Mouse (Mus musculus): ENCODE results near the gene Rfx2. TPM values are rescaled to one million over a fixed set of nuclear protein-coding genes. Genes with fewer than 3 reads are reported as not detected.

Rfx2 gene
- polyA plus RNA-seq, 1 experiment from 2014 or later = 4.8 TPM

DNA sequence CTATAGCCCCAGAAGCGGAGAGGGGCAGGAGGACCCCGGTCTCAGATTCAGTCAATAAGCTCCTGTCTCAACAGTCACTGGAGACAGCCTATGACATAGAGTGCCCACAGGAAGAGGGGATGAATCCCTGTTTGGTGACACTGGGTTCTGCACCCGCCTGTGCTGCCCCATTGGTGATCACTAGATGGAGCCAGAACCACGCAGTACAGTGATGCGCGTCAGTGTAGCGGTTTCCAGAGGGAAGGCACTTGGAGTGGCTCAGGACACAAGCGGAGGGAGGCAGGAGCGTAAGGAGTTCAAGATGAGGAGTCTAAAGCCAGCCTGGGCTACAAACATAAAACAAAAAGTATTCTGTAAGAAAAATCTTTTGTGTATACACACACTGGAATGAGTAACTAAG lies 22.3 kb downstream of the Rfx2 start:
- Histone ChIP-seq H3K36me3 (ENCODE audit: control insufficient read depth, insufficient read depth, low read length) (no peaks in the 10 kb centered on the region), H3K4me2 (no peak overlapping the region), H3K9me3 (ENCODE audit: control insufficient read depth, low read length) (no peaks in the 10 kb centered on the region), H3K9ac (ENCODE audit: low read length) (no peak overlapping the region), H3K27me3 (ENCODE audit: control insufficient read depth, insufficient read depth, low read length) (peaks cover 17% of the 10 kb centered on the region), H3K4me3 (ENCODE audit: low read depth, low read length) (no peak overlapping the region), H3K4me1 (ENCODE audit: control insufficient read depth, insufficient read depth, low read length) (peaks cover 25% of the 10 kb centered on the region), H3K27ac (ENCODE audit: low read depth, low read length) (no peak overlapping the region)
- peak; percentile 84 for ATAC-seq (ENCODE audit: low FRiP score)
- DNase-seq (ENCODE audit: low spot score, missing footprints) = peak; percentile 96
- WGBS = 12% methylated on average over 9 of the region's 9 CpGs

DNA sequence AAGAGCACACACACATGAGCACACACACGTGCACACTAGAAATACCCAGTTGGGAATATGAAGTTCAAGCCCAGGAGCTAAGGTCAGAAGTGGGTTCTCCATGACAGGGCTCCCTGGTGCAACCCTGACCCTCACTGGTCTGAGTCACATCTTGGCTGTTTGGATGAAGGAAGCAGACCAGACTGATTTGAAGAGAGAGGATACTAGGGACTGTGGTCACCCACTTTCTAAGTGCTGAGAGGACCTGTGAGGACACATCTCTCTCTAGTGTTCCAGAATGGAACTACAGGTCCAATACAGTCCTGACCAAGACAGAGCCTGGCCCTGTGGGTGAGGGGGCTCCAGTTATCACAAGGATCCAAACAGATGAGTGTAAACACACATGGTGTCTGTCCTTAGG lies 25.0 kb downstream of the Rfx2 start:
- Histone ChIP-seq H3K36me3 (ENCODE audit: control insufficient read depth, insufficient read depth, low read length) (no peaks in the 10 kb centered on the region), H3K4me3 (ENCODE audit: low read depth, low read length) (no peak overlapping the region), H3K27ac (ENCODE audit: low read depth, low read length) (no peak overlapping the region), H3K27me3 (ENCODE audit: control insufficient read depth, insufficient read depth, low read length) (peaks cover 5% of the 10 kb centered on the region; the same call in 1 of the 2 replicates), H3K9me3 (ENCODE audit: control insufficient read depth, low read length) (no peaks in the 10 kb centered on the region), H3K9ac (ENCODE audit: low read length) (no peak overlapping the region), H3K4me2 (no peak overlapping the region), H3K4me1 (ENCODE audit: control insufficient read depth, insufficient read depth, low read length) (peaks cover 12% of the 10 kb centered on the region)
- 87% methylated on average over 1 of the region's 1 CpGs for WGBS
- DNase-seq (ENCODE audit: low spot score, missing footprints) (no peak), ATAC-seq (ENCODE audit: low FRiP score) (no peak)

DNA sequence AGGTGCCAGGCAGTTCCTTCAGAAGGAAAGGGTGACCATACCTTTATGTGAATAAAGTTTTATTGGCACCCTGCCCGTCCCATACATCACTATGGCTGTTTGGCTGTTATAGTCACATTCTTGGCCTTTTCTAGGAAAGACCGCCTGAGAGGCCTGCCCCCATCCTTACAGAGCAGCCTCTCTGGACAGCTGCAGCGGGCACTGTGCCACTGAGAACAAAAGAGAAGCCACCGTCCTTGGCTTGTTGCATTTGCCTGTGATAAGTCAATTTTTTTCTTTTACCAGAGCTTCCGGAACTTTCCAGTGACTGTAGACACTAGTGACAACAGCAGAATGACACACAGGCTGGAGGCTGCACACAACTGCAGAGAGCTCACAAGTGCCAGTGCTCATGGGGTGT lies 25.9 kb downstream of the Rfx2 start:
- H3K27me3 ChIP-seq (ENCODE audit: control insufficient read depth, insufficient read depth, low read length) = peaks cover 5% of the 10 kb centered on the region; the same call in 1 of the 2 replicates
- DNase-seq (ENCODE audit: low spot score, missing footprints) (no peak), ATAC-seq (ENCODE audit: low FRiP score) (no peak)
- H3K36me3 ChIP-seq (ENCODE audit: control insufficient read depth, insufficient read depth, low read length) = no peaks in the 10 kb centered on the region
- no peaks in the 10 kb centered on the region for H3K9me3 ChIP-seq (ENCODE audit: control insufficient read depth, low read length)
- no peak overlapping the region for H3K9ac ChIP-seq (ENCODE audit: low read length)
- H3K27ac ChIP-seq (ENCODE audit: low read depth, low read length) = no peak overlapping the region
- peaks cover 4% of the 10 kb centered on the region for H3K4me1 ChIP-seq (ENCODE audit: control insufficient read depth, insufficient read depth, low read length)
- no peak overlapping the region for H3K4me3 ChIP-seq (ENCODE audit: low read depth, low read length)
- no peak overlapping the region for H3K4me2 ChIP-seq
- 86% methylated on average over 5 of the region's 5 CpGs for WGBS

DNA sequence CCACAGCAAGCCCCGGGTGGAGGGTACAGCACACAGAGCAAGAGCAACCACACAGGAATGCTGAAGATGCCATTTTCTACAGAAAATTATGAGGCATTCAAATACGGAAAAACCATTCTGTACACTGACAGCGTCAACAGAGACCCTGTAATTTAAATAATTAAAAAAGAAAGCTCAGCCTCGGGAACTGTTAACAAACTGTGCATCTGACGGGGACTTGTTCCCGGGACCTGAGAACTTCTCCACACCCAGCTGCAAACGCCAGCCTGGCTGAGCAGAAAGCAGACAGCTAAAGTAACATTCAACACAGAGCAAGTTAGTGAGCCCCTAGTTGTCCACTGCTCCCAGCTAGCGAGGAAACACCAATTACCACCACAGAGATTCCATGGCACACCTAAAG lies 28.7 kb downstream of the Rfx2 start:
- 87% methylated on average over 8 of the region's 8 CpGs for WGBS
- no peaks in the 10 kb centered on the region for H3K36me3 ChIP-seq (ENCODE audit: control insufficient read depth, insufficient read depth, low read length)

DNA sequence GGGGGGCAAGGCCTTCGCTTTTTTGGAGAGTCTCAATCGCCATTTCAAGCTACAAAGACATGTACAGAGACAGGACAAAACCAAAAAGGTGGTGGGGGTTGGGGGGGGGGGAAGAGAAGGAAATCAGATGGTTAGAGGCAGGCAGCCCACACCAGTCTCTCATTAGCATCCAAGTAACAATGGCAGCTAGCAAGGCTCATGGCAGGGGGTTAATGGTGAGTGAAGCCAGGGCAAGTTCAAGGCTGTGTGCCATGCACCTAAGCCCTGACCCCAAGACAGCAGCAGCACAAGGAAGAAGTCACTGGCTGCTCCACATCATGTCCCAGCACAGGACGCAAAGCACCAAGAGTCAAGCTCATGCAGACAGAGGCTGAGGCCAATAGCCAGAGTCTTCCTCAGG lies 31.5 kb downstream of the Rfx2 start:
- Histone ChIP-seq H3K27ac (ENCODE audit: low read depth, low read length) (no peak overlapping the region), H3K9ac (ENCODE audit: low read length) (no peak overlapping the region), H3K4me1 (ENCODE audit: control insufficient read depth, insufficient read depth, low read length) (no peaks in the 10 kb centered on the region), H3K9me3 (ENCODE audit: control insufficient read depth, low read length) (no peaks in the 10 kb centered on the region), H3K4me2 (no peak overlapping the region), H3K4me3 (ENCODE audit: low read depth, low read length) (no peak overlapping the region), H3K27me3 (ENCODE audit: control insufficient read depth, insufficient read depth, low read length) (no peaks in the 10 kb centered on the region), H3K36me3 (ENCODE audit: control insufficient read depth, insufficient read depth, low read length) (no peaks in the 10 kb centered on the region)
- no peak for ATAC-seq (ENCODE audit: low FRiP score)
- DNase-seq (ENCODE audit: low spot score, missing footprints) = no peak
- WGBS = 86% methylated on average over 3 of the region's 3 CpGs

More for the DNA sequence above, 28.7 kb downstream of the Rfx2 start:
- DNase-seq (ENCODE audit: low spot score, missing footprints) (no peak), ATAC-seq (ENCODE audit: low FRiP score) (no peak)
- H3K27ac ChIP-seq (ENCODE audit: low read depth, low read length) = no peak overlapping the region
- no peaks in the 10 kb centered on the region for H3K9me3 ChIP-seq (ENCODE audit: control insufficient read depth, low read length)
- H3K27me3 ChIP-seq (ENCODE audit: control insufficient read depth, insufficient read depth, low read length) = no peaks in the 10 kb centered on the region
- no peak overlapping the region for H3K4me3 ChIP-seq (ENCODE audit: low read depth, low read length)
- no peaks in the 10 kb centered on the region for H3K4me1 ChIP-seq (ENCODE audit: control insufficient read depth, insufficient read depth, low read length)
- H3K4me2 ChIP-seq = no peak overlapping the region
- H3K9ac ChIP-seq (ENCODE audit: low read length) = no peak overlapping the region

DNA sequence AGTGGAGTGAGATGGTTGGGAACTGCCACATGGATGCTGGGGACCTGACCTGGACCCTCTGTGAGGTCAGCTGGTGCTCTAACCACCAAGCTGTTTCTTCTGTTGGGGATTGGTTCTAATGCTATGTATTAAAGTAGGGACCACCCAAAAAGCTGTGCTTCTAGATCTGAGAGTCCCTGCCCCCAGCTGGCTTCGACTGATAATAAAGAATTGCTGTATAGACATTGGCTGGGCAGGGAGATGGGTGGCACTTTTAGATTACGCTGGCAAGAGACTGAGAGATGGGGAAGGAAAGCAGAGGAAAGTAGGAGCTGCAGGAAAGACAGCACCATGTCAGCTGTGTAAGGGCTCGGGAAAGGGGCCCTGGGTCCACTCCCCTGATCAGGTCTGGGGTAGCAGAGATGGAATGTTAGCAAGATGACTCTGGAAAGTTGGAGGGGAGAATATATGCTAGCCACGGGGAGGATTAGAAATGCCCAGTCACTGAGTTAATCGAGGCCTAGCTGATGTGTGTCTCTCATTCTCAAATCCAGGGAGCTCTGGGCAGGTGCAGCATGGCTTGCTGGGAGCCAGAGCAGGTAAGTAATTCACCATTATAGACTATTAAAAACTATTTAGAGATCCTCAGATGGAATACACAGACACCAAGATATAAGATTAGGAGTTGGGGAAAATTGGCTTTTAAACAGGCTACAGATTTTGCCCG lies 37.0 kb downstream of the Rfx2 start:
- DNase-seq (ENCODE audit: low spot score, missing footprints) (no peak), ATAC-seq (ENCODE audit: low FRiP score) (no peak)
- Histone ChIP-seq H3K4me3 (ENCODE audit: low read depth, low read length) (no peak overlapping the region), H3K4me2 (no peak overlapping the region), H3K27ac (ENCODE audit: low read depth, low read length) (no peak overlapping the region), H3K4me1 (ENCODE audit: control insufficient read depth, insufficient read depth, low read length) (no peaks in the 10 kb centered on the region), H3K9me3 (ENCODE audit: control insufficient read depth, low read length) (no peaks in the 10 kb centered on the region), H3K9ac (ENCODE audit: low read length) (no peak overlapping the region), H3K36me3 (ENCODE audit: control insufficient read depth, insufficient read depth, low read length) (no peaks in the 10 kb centered on the region), H3K27me3 (ENCODE audit: control insufficient read depth, insufficient read depth, low read length) (no peaks in the 10 kb centered on the region)
- WGBS = 66% methylated on average over 6 of the region's 6 CpGs

DNA sequence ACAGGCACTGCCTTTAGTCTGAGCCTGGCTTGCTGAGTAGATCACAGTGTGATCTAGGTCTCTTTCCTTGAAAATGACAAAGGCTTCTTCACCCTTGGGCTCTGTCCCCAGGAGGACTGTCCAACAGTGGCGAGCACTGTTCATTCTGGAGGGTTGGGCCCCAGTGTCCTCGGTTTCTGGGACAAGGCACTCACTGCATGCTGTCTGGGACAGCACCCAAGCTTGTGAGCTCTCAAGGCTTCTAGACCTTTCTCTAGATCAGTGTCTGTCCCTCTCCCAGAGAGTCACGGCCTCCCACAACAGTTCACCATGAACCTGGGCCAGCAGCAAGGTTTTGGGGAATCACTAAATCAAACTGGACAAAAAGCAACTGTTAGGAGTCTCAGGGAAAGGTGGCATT lies 38.2 kb downstream of the Rfx2 start:
- DNase-seq (ENCODE audit: low spot score, missing footprints) (no peak), ATAC-seq (ENCODE audit: low FRiP score) (no peak)
- 79% methylated on average over 3 of the region's 3 CpGs for WGBS
- Histone ChIP-seq H3K4me2 (no peak overlapping the region), H3K9me3 (ENCODE audit: control insufficient read depth, low read length) (no peaks in the 10 kb centered on the region), H3K4me1 (ENCODE audit: control insufficient read depth, insufficient read depth, low read length) (no peaks in the 10 kb centered on the region), H3K36me3 (ENCODE audit: control insufficient read depth, insufficient read depth, low read length) (no peaks in the 10 kb centered on the region), H3K4me3 (ENCODE audit: low read depth, low read length) (no peak overlapping the region), H3K27ac (ENCODE audit: low read depth, low read length) (no peak overlapping the region), H3K27me3 (ENCODE audit: control insufficient read depth, insufficient read depth, low read length) (no peaks in the 10 kb centered on the region), H3K9ac (ENCODE audit: low read length) (no peak overlapping the region)

DNA sequence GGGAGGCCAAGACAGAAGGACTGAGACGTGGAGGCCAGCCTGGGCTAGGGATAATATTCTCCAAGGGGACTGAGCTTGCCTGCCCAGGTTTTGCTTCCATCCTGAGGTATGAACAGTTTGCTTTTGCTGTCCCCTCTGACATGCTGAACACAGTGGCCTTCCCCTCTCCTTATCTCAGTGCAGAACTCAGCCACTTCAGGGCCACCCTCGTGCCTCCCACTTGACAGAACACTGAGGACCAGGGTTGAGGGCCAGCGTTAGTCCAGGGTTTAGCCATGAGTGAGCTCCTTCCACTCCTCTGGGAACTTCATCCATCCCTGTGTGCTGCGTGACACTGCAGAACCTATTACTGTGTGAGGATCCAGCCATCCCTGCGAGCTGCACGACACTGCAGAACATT lies 41.5 kb downstream of the Rfx2 start:
- ATAC-seq (ENCODE audit: low FRiP score) = no peak
- H3K9me3 ChIP-seq (ENCODE audit: control insufficient read depth, low read length) = no peaks in the 10 kb centered on the region
- WGBS = 92% methylated on average over 6 of the region's 6 CpGs

DNA sequence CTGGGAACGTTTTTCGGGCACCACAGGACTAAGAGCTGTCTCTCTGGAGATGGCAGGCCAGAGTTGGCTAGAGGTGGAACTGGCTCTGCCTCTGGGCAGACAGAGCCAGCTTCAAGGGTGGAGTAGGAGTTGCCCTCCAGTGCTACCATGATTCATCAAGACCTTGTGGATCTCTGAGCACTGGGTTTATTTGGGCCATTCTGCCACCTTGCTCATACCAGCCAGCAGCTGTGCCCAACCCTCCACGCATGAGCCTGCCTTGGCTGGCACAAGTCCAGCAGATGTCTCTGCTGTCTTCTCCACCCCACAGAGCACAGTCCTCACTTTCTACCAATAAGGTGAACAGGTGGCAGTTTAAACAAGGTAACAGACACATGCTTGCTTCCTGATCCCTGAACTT lies 41.9 kb downstream of the Rfx2 start:
- H3K4me1 ChIP-seq (ENCODE audit: control insufficient read depth, insufficient read depth, low read length) = no peaks in the 10 kb centered on the region
- ATAC-seq (ENCODE audit: low FRiP score) (no peak), DNase-seq (ENCODE audit: low spot score, missing footprints) (no peak)
- H3K4me3 ChIP-seq (ENCODE audit: low read depth, low read length) = no peak overlapping the region
- no peaks in the 10 kb centered on the region for H3K27me3 ChIP-seq (ENCODE audit: control insufficient read depth, insufficient read depth, low read length)
- H3K9ac ChIP-seq (ENCODE audit: low read length) = no peak overlapping the region
- no peak overlapping the region for H3K4me2 ChIP-seq
- H3K27ac ChIP-seq (ENCODE audit: low read depth, low read length) = no peak overlapping the region
- H3K9me3 ChIP-seq (ENCODE audit: control insufficient read depth, low read length) = no peaks in the 10 kb centered on the region
- WGBS = 87% methylated on average over 3 of the region's 3 CpGs
- no peaks in the 10 kb centered on the region for H3K36me3 ChIP-seq (ENCODE audit: control insufficient read depth, insufficient read depth, low read length)

More for the DNA sequence above, 41.5 kb downstream of the Rfx2 start:
- Histone ChIP-seq H3K4me1 (ENCODE audit: control insufficient read depth, insufficient read depth, low read length) (no peaks in the 10 kb centered on the region), H3K27me3 (ENCODE audit: control insufficient read depth, insufficient read depth, low read length) (no peaks in the 10 kb centered on the region), H3K9ac (ENCODE audit: low read length) (no peak overlapping the region), H3K27ac (ENCODE audit: low read depth, low read length) (no peak overlapping the region), H3K4me2 (no peak overlapping the region), H3K36me3 (ENCODE audit: control insufficient read depth, insufficient read depth, low read length) (no peaks in the 10 kb centered on the region), H3K4me3 (ENCODE audit: low read depth, low read length) (no peak overlapping the region)
- no peak for DNase-seq (ENCODE audit: low spot score, missing footprints)

All from midbrain, embryonic 11.5 days (tissue).